Mouse (Mus musculus): ENCODE data around the gene Kif26a. TPM values are rescaled to one million over a fixed set of nuclear protein-coding genes. Genes with fewer than 3 reads are reported as not detected.

Gene Kif26a
- polyA plus RNA-seq, 1 experiment from 2014 or later = 4.4 TPM

MicroRNAs within 50 kb of the gene (microRNA counts, 519-probe panel; counts per million panel counts)
- microRNA mmu-miR-203 = 341 counts per million, percentile 65 among the panel's probes with 10 or more counts

Small RNA genes lying within 50 kb of the gene (microRNA-seq; reads per million reads assigned to microRNA genes)
- gene Mir203 (1,303 reads per million, percentile 76 among the genes with 10 or more reads in this experiment), gene Mir3073a (not detected), gene Mir3073b (not detected)

Other genes with a start within 250 kb of the Kif26a start
- gene Ppp1r13b, start 238.1 kb upstream of the Kif26a start, polyA plus RNA-seq (2016; fragmentation: Nextera tagmentation; extraction: Ambion mirVana) = 2.9 and 3.1 TPM in 2 replicates
- gene Atp5mpl, start 179.2 kb upstream of the Kif26a start, polyA plus RNA-seq (2016; fragmentation: Nextera tagmentation; extraction: Ambion mirVana) = 565 and 608 TPM in 2 replicates
- 1.1 and 1.9 TPM in 2 replicates for gene Tdrd9, start 174.6 kb upstream of the Kif26a start, polyA plus RNA-seq (2016; fragmentation: Nextera tagmentation; extraction: Ambion mirVana)
- gene Rd3l, start 164.9 kb upstream of the Kif26a start, polyA plus RNA-seq (2016; fragmentation: Nextera tagmentation; extraction: Ambion mirVana) = not detected in 2 replicates
- 1.3 and 2.0 TPM in 2 replicates for gene Aspg, start 39.5 kb upstream of the Kif26a start, polyA plus RNA-seq (2016; fragmentation: Nextera tagmentation; extraction: Ambion mirVana)